In genomic region chr13:40744111-40744805, GRCm38 (mm10) we compare ENCODE assay signal across 10 mouse cellular contexts. TPM values are rescaled to one million over a fixed set of nuclear protein-coding genes. Genes with fewer than 3 reads are reported as not detected.
DNase-seq lines count a peak whose midpoint lies in the region; ATAC-seq and TF ChIP-seq lines count a peak whose summit lies in the region.
"Had no signal": no experiment of that assay in that cellular context is flagged by ENCODE, and none has a peak within 500 bp of the region (broad histone marks: within the 10 kb centered on the region; RNA-seq: fewer than 3 reads in every experiment).

No protein-coding gene starts in this region.

- no peak overlapping the region for H3K27ac ChIP-seq in heart, embryonic 11.5 days (ENCODE audit: low read depth, low read length)
- H3K27ac ChIP-seq in stomach, embryonic 15.5 days = no peak overlapping the region
- H3K27ac ChIP-seq in stomach, postnatal 0 days (replicated peaks) = no peak overlapping the region
- no peak overlapping the region for H3K27ac ChIP-seq in intestine, postnatal 0 days (ENCODE audit: low read depth, low read length)

- 2% methylated on average over 19 of the region's 19 CpGs for WGBS in heart, embryonic 11.5 days (ENCODE audit: insufficient replicate concordance)
- 3% methylated on average over 19 of the region's 19 CpGs for WGBS in stomach, embryonic 15.5 days
- 3% methylated on average over 19 of the region's 19 CpGs for WGBS in stomach, postnatal 0 days
- WGBS in intestine, postnatal 0 days = 2% methylated on average over 19 of the region's 19 CpGs

- H3K4me1 ChIP-seq in heart, embryonic 11.5 days (ENCODE audit: control insufficient read depth, insufficient read depth, low read length) = peaks cover 6% of the 10 kb centered on the region; the same call in 1 of the 2 replicates
- peaks cover 7% of the 10 kb centered on the region for H3K4me1 ChIP-seq in stomach, embryonic 15.5 days
- 0 out of 2 replicates have a peak, but pooled peaks cover 2% of the 10 kb centered on the region for H3K4me1 ChIP-seq in stomach, postnatal 0 days (replicated peaks; ENCODE audit: control insufficient read depth, insufficient read depth)
- H3K4me1 ChIP-seq in intestine, postnatal 0 days (replicated peaks; ENCODE audit: control insufficient read depth, insufficient read depth, low read length) = no peaks in the 10 kb centered on the region

- intact Hi-C loops in heart, postnatal 10 days (cut with DNase I) = no loop called here

- peak overlapping the region; percentile 63 for H3K4me2 ChIP-seq in heart, embryonic 11.5 days
- peak overlapping the region; percentile 34 for H3K4me2 ChIP-seq in stomach, embryonic 15.5 days
- no peak overlapping the region for H3K4me2 ChIP-seq in stomach, postnatal 0 days (replicated peaks; ENCODE audit: low read depth)
- H3K4me2 ChIP-seq in intestine, postnatal 0 days (replicated peaks; ENCODE audit: low read depth) = 0 out of 2 replicates have a peak overlapping the region, but pooled peaks have one; percentile 9

- TF ChIP-seq CTCF in stomach, postnatal 0 days (IDR thresholded peaks at IDR 0.05; ENCODE audit: low read depth) = no peak
- TF ChIP-seq CTCF in intestine, postnatal 0 days (IDR thresholded peaks at IDR 0.05; ENCODE audit: low read depth) = no peak

- 0 out of 2 replicates have a peak overlapping the region, but pooled peaks have one; percentile 22 for H3K9ac ChIP-seq in heart, embryonic 11.5 days (ENCODE audit: low read depth, low read length)
- H3K9ac ChIP-seq in stomach, embryonic 15.5 days = no peak overlapping the region
- H3K9ac ChIP-seq in stomach, postnatal 0 days (ENCODE audit: low read length) = no peak overlapping the region
- no peak overlapping the region for H3K9ac ChIP-seq in intestine, postnatal 0 days (ENCODE audit: low read depth, low read length)

- TF ChIP-seq EP300 in stomach, postnatal 0 days (optimal IDR thresholded peaks at IDR 0.05) = no peak

- peaks cover 71% of the 10 kb centered on the region for H3K27me3 ChIP-seq in heart, embryonic 11.5 days (ENCODE audit: control insufficient read depth, insufficient read depth, low read length)
- peaks cover 75% of the 10 kb centered on the region for H3K27me3 ChIP-seq in stomach, embryonic 15.5 days (replicated peaks)
- H3K27me3 ChIP-seq in stomach, postnatal 0 days (ENCODE audit: control insufficient read depth, insufficient read depth, low read length) = peaks cover 20% of the 10 kb centered on the region; the same call in 1 of the 2 replicates
- peaks cover 74% of the 10 kb centered on the region for H3K27me3 ChIP-seq in intestine, postnatal 0 days (replicated peaks; ENCODE audit: control insufficient read depth, insufficient read depth, low read length)

- H3K36me3 ChIP-seq in heart, embryonic 11.5 days (ENCODE audit: control insufficient read depth, insufficient read depth, low read length) = no peaks in the 10 kb centered on the region
- H3K36me3 ChIP-seq in stomach, embryonic 15.5 days = no peaks in the 10 kb centered on the region
- no peaks in the 10 kb centered on the region for H3K36me3 ChIP-seq in stomach, postnatal 0 days (ENCODE audit: control insufficient read depth, insufficient read depth, low read length)
- H3K36me3 ChIP-seq in intestine, postnatal 0 days (ENCODE audit: control insufficient read depth, insufficient read depth) = no peaks in the 10 kb centered on the region

- no peak for DNase-seq in heart, postnatal 10 days
- DNase-seq in stomach, postnatal 0 days (ENCODE audit: low spot score) = no peak
- no peak for DNase-seq in gastrocnemius, postnatal 10 days
- no peak for DNase-seq in thymus, postnatal 14 days
- DNase-seq: cerebellum, adult 11-12 months; lung, postnatal 10 days had no signal

- H3K9me3 ChIP-seq in heart, embryonic 11.5 days (replicated peaks; ENCODE audit: control insufficient read depth, low read length) = no peaks in the 10 kb centered on the region
- H3K9me3 ChIP-seq in stomach, embryonic 15.5 days = no peaks in the 10 kb centered on the region
- H3K9me3 ChIP-seq in stomach, postnatal 0 days (ENCODE audit: control insufficient read depth, low read length) = no peaks in the 10 kb centered on the region
- no peaks in the 10 kb centered on the region for H3K9me3 ChIP-seq in intestine, postnatal 0 days (ENCODE audit: control insufficient read depth)

- peak overlapping the region; percentile 32 for H3K4me3 ChIP-seq in heart, embryonic 11.5 days (ENCODE audit: low read depth, low read length)
- no peak overlapping the region for H3K4me3 ChIP-seq in stomach, embryonic 15.5 days (replicated peaks)
- H3K4me3 ChIP-seq in stomach, postnatal 0 days (ENCODE audit: low read depth, low read length) = no peak overlapping the region
- H3K4me3 ChIP-seq in intestine, postnatal 0 days (ENCODE audit: low read depth, low read length) = no peak overlapping the region

- no peak for ATAC-seq in heart, embryonic 11.5 days (replicated peaks; ENCODE audit: insufficient number of reproducible peaks, low FRiP score, low TSS enrichment)
- ATAC-seq in stomach, embryonic 15.5 days (ENCODE audit: insufficient read depth, low FRiP score, low read depth) = no peak
- ATAC-seq in stomach, postnatal 0 days (ENCODE audit: low FRiP score, low TSS enrichment) = no peak
- ATAC-seq in intestine, postnatal 0 days = no peak
- ATAC-seq in monocyte, adult 5-6 weeks (replicated peaks; ENCODE audit: insufficient number of reproducible peaks, low FRiP score, low TSS enrichment, poor library complexity, severe bottlenecking) = no peak

RNA-seq across cellular contexts. Expression of gene Tfap2a, which starts 6.1 kb away (rescaled TPM):
- polyA plus RNA-seq in heart, embryonic 11.5 days (2014; fragmentation: Nextera tagmentation; extraction: Ambion mirVana) = 0.14 and 0.39 TPM in 2 replicates
- under 1 TPM; 0.22 TPM for total RNA-seq in heart, postnatal 10 days (2021)
- 0.80 and 1.0 TPM in 2 replicates for polyA plus RNA-seq in stomach, embryonic 15.5 days (2015; fragmentation: Nextera tagmentation; extraction: Ambion mirVana)
- 3.4 and 3.7 TPM in 2 replicates for polyA plus RNA-seq in stomach, postnatal 0 days (2015; fragmentation: Nextera tagmentation; extraction: Ambion mirVana)
- polyA plus RNA-seq in intestine, postnatal 0 days (2015; fragmentation: Nextera tagmentation; extraction: Ambion mirVana) = 0.04 and 0.07 TPM in 2 replicates
- total RNA-seq in gastrocnemius, postnatal 10 days (2021) = under 1 TPM; 0.16 to 0.29 TPM
- 0.10 to 0.57 TPM in 2 of 3 replicates, not detected in the other for total RNA-seq in monocyte, adult 5-6 weeks (2017)
